Mouse (Mus musculus) hindbrain, embryonic 16.5 days (tissue): ENCODE results near the gene Tmpo. TPM values are rescaled to one million over a fixed set of nuclear protein-coding genes. Genes with fewer than 3 reads are reported as not detected.

Experiments
- ATAC-seq: fragments of 200-750 bp; cut with Nextera tagmentation; 2 replicates; pipeline ENCODE4 v1.8.0; 2017; ENCODE audit warnings: moderate TSS enrichment, moderate library complexity
- H3K27ac ChIP-seq: fragments of 300-500 bp; sonication (generic); 2 replicates; pipeline ENCODE4 v1.5.1; 2014; ENCODE audit warnings: low read depth, mild to moderate bottlenecking, control low read depth, low read length, moderate library complexity
- H3K27me3 ChIP-seq: fragments of 300-500 bp; sonication (generic); replicated peaks from 2 replicates; pipeline ENCODE4 v1.6.1; 2014; ENCODE audit warnings: low read length; ENCODE audit not compliant: control insufficient read depth, insufficient read depth
- H3K36me3 ChIP-seq: fragments of 300-500 bp; sonication (generic); 2 replicates; pipeline ENCODE4 v1.6.1; 2014; ENCODE audit warnings: mild to moderate bottlenecking, low read length, moderate library complexity, mixed read lengths; ENCODE audit not compliant: control insufficient read depth, insufficient read depth
- H3K4me1 ChIP-seq: fragments of 300-500 bp; sonication (generic); 2 replicates; pipeline ENCODE4 v1.6.1; 2014; ENCODE audit warnings: low read depth, low read length; ENCODE audit not compliant: control insufficient read depth, insufficient read depth
- H3K4me2 ChIP-seq: fragments of 300-500 bp; sonication (generic); 2 replicates; pipeline ENCODE4 v1.6.1; 2014; ENCODE audit warnings: mild to moderate bottlenecking, low read length, control low read depth, moderate library complexity
- H3K4me3 ChIP-seq: fragments of 300-500 bp; sonication (generic); 2 replicates; pipeline ENCODE4 v1.5.1; 2014; ENCODE audit warnings: mild to moderate bottlenecking, low read length, control low read depth, moderate library complexity
- H3K9ac ChIP-seq: fragments of 300-500 bp; sonication (generic); 2 replicates; pipeline ENCODE4 v1.6.1; 2014; ENCODE audit warnings: low read depth, mild to moderate bottlenecking, control low read depth, low read length, moderate library complexity
- H3K9me3 ChIP-seq: fragments of 300-500 bp; sonication (generic); 2 replicates; pipeline ENCODE4 v1.6.1; 2014; ENCODE audit warnings: mild to moderate bottlenecking, low read length, moderate library complexity; ENCODE audit not compliant: control insufficient read depth
- WGBS: fragments of 180-500 bp; shearing (Covaris S2); extraction: QIAGEN DNeasy Blood & Tissue Kit; methylation state at CpG from one replicate; pipeline ENCODE4 v1.1.7; 2014; 5-methylcytosine and 5-hydroxymethylcytosine counted together
- polyA plus RNA-seq: library from polyadenylated mRNA; unstranded; fragments of >200 nt; fragmentation: Nextera tagmentation; extraction: Ambion mirVana; gene quantifications from 2 replicates; pipeline ENCODE4 v1.2.1, GENCODE M21; 2015

Tmpo gene
- polyA plus RNA-seq, 1 experiment from 2014 or later: 68.7 TPM

DNA sequence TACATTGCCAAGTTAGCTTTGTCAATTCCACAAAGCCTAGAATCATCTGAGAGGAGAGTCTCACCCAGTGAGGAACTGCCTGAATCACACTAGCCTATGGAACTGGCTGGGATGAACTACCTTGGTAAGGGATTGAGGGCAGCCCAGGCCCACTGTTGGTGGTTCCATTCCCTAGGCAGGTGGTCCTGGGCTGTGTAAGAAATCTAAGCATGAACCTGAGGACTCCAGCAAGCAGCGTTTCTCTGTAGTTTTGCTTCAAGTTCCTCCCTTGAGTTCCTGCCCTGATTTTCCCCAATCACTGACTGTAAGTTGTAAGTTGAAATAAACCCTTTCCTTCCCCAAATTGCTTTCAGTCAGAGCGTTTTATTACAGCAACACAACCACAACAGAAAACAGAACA lies 1.3 kb downstream of the Tmpo start:
- no peaks in the 10 kb centered on the region for H3K9me3 ChIP-seq
- no peaks in the 10 kb centered on the region for H3K36me3 ChIP-seq
- WGBS: 95% methylated on average over 2 of the region's 2 CpGs
- H3K27me3 ChIP-seq: no peaks in the 10 kb centered on the region
- H3K27ac ChIP-seq: no peak overlapping the region
- ATAC-seq: no peak
- no peak overlapping the region for H3K4me3 ChIP-seq
- H3K4me2 ChIP-seq: no peak overlapping the region; the same call in 1 of the 2 replicates
- peak overlapping the region; percentile 19; the same call in 1 of the 2 replicates for H3K9ac ChIP-seq
- peaks cover 16% of the 10 kb centered on the region for H3K4me1 ChIP-seq

DNA sequence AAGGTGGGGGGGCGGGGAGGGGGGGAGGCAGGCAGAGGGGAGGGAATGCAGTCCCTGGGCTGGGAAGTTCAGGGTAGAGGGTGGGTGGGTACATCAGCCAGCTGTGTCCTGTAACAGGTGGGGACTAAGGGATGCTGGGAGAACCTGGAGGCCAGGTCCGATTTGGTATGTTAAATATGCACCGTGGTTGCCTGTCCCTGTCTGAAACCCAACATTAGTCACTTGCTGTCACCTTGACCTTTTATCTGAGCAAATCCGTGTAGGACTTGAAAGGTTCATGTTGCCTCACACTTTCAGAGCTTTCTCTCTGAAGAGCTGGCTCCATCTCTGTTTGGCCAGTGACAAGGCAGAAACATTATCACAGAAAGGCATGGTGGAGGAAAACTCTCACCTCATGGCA lies 3.9 kb downstream of the Tmpo start:
- Histone ChIP-seq H3K4me3 (no peak overlapping the region), H3K36me3 (no peaks in the 10 kb centered on the region), H3K27ac (no peak overlapping the region), H3K9me3 (no peaks in the 10 kb centered on the region), H3K4me1 (peaks cover 8% of the 10 kb centered on the region), H3K27me3 (no peaks in the 10 kb centered on the region), H3K4me2 (no peak overlapping the region), H3K9ac (no peak overlapping the region)
- ATAC-seq: no peak
- 51% methylated on average over 4 of the region's 4 CpGs for WGBS

DNA sequence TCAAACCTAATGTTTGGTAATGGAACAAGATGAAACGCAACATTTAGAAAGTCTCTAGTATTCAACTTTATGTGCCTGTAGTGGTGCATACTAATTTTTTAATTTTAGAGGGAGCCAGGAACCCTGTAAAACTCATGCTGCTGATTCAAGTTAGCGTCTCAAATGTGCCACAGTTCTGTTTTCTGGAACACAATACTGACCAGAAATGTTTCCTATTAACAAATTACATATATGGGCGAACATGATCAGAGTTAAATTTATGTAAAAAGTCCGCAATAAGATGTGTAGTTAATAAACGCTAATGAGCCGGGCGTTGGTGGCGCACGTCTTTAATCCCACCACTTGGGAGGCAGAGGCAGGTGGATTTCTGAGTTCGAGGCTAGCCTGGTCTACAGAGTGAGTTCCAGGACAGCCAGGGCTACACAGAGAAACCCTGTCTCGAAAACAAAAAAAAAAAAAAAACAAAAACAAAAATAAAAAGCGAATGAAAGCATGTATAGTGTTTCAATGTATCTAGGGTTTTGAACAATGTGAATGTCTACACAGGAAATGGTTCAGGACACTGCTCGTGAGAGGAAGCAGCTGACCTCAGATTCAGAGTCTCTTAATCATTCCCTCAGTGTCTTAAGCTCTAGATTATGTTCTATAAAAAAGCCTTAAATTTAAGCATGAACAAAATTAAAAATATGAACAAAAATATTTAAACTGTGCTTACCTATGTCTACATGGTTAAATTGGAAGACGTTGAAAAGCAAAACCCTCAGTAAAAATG lies 8.6 kb downstream of the Tmpo start:
- H3K4me1 ChIP-seq: peaks cover 18% of the 10 kb centered on the region
- peak overlapping the region; percentile 76 for H3K4me2 ChIP-seq
- H3K9me3 ChIP-seq: no peaks in the 10 kb centered on the region
- 81% methylated on average over 14 of the region's 14 CpGs for WGBS
- peak overlapping the region; percentile 92 for H3K9ac ChIP-seq
- H3K4me3 ChIP-seq: peak overlapping the region; percentile 99
- no peaks in the 10 kb centered on the region for H3K27me3 ChIP-seq
- no peaks in the 10 kb centered on the region for H3K36me3 ChIP-seq
- peak overlapping the region; percentile 99 for H3K27ac ChIP-seq
- no peak for ATAC-seq

DNA sequence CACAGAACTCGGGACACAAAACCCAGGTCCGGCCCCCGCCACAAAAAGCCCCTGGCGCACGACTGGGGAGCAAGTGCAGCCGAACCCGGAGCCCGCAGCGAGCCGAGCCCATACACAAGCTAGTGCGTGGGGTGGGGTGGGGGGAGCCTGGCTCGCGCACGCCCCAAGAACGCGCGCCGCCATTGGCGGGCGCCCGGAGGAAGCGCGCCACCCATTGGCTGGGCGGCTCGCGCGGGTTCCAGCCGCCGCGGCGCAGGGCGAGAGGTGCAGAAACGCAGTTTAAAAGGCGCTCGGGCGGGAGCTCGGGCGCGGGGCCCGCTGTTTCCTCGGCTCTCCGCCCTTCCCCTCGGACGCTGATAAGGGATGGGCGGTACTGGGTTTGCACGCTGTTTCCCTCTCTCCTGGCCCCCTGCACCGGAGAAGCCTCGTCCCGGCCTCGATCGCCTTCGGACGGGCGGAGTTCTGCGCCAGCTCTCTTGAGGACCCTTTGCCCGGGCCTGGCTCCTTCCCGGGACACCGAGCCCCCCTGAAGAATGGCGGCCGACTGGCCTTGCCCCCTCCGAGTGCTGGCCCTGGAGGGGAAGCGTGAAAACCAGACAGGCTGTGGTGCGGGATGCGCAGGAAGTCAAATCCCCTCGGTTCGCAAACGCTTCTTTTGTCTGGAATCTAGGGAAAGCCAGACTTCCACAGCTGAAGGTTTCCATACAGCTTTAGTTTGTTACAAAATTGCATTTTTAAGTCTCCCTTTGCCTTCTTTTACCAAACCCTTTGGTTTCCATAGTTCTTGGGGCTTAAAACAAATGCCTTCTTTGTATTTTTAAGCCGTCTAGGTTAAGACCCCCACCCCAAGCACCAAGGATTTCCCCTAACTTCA lies 9.4 kb downstream of the Tmpo start:
- peak; percentile 98 for ATAC-seq
- under 1% methylated on average over 55 of the region's 68 CpGs for whole genome bisulfite sequencing

GRCm38 (mm10) chr10:91171041-91171440 lies 10.1 kb downstream of the Tmpo start:
- H3K27ac ChIP-seq: peak overlapping the region; percentile 99
- no peaks in the 10 kb centered on the region for H3K9me3 ChIP-seq
- ATAC-seq: peak; percentile 75
- H3K36me3 ChIP-seq: no peaks in the 10 kb centered on the region
- H3K9ac ChIP-seq: peak overlapping the region; percentile 96
- H3K4me2 ChIP-seq: peak overlapping the region; percentile 67
- no peaks in the 10 kb centered on the region for H3K27me3 ChIP-seq
- WGBS: under 1% methylated on average over 59 of the region's 59 CpGs
- H3K4me1 ChIP-seq: peaks cover 23% of the 10 kb centered on the region
- peak overlapping the region; percentile 99 for H3K4me3 ChIP-seq

More for the DNA sequence above, 9.4 kb downstream of the Tmpo start:
- no peaks in the 10 kb centered on the region for H3K36me3 ChIP-seq
- peak overlapping the region; percentile 99 for H3K4me3 ChIP-seq
- H3K9me3 ChIP-seq: no peaks in the 10 kb centered on the region
- peak overlapping the region; percentile 76 for H3K4me2 ChIP-seq
- peaks cover 23% of the 10 kb centered on the region for H3K4me1 ChIP-seq
- peak overlapping the region; percentile 96 for H3K9ac ChIP-seq
- H3K27ac ChIP-seq: peak overlapping the region; percentile 99
- no peaks in the 10 kb centered on the region for H3K27me3 ChIP-seq

- Histone ChIP-seq H3K27me3 (no peaks in the 10 kb centered on the region), H3K36me3 (no peaks in the 10 kb centered on the region), H3K4me3 (peak overlapping the region; percentile 99), H3K4me2 (peak overlapping the region; percentile 67), H3K9me3 (no peaks in the 10 kb centered on the region), H3K9ac (peak overlapping the region; percentile 96), H3K4me1 (peaks cover 23% of the 10 kb centered on the region), H3K27ac (peak overlapping the region; percentile 99)
- under 1% methylated on average over 50 of the region's 50 CpGs for WGBS
- peak; percentile 36 for ATAC-seq
Measured at GRCm38 (mm10) chr10:91170143-91170941, 10.8 kb downstream of the Tmpo start.

GRCm38 (mm10) chr10:91169414-91170065 lies 11.6 kb downstream of the Tmpo start:
- Histone ChIP-seq H3K4me1 (peaks cover 23% of the 10 kb centered on the region), H3K4me3 (peak overlapping the region; percentile 99), H3K27me3 (no peaks in the 10 kb centered on the region), H3K36me3 (no peaks in the 10 kb centered on the region), H3K9ac (peak overlapping the region; percentile 22; the same call in 1 of the 2 replicates), H3K27ac (no peak overlapping the region), H3K9me3 (no peaks in the 10 kb centered on the region), H3K4me2 (peak overlapping the region; percentile 67)
- ATAC-seq: no peak
- WGBS: 39% methylated on average over 17 of the region's 17 CpGs

DNA sequence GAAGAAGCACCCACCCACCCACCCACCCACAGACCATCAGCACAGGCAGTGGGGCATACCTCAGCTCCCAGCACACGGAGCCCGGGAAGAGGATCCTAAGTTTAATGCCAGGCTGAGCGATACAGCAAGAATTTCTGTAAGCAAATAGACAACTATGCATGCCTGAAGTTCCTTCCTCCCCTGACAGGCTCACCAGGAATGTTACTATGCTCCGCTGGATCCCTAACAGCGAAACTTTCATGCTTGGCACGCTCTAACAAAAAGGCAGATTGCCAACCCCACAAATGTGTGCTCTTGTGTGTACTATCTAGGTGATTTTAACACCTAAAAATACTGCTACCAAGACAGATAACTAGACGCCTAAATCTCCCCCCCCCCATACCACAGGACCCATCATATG lies 13.8 kb downstream of the Tmpo start:
- Histone ChIP-seq H3K27ac (no peak overlapping the region; the same call in 1 of the 2 replicates), H3K9ac (no peak overlapping the region), H3K27me3 (no peaks in the 10 kb centered on the region), H3K4me3 (no peak overlapping the region; the same call in 1 of the 2 replicates), H3K36me3 (peaks cover 12% of the 10 kb centered on the region), H3K4me1 (peaks cover 22% of the 10 kb centered on the region), H3K9me3 (no peaks in the 10 kb centered on the region), H3K4me2 (peak overlapping the region; percentile 32; the same call in 1 of the 2 replicates)
- WGBS: 46% methylated on average over 7 of the region's 7 CpGs
- ATAC-seq: no peak
